Mouse (Mus musculus): ENCODE measurements at regions not wholly inside any gene's neighbourhood (a gene's known extent, or its start where the extent isn't known, plus 50 kb on each side); places are given as distances from the start of the nearest gene placed in this dataset.

- Histone ChIP-seq H3K4me3 (ENCODE audit: low read depth, low read length) (no peak overlapping the region), H3K9me3 (replicated peaks) (no peaks in the 10 kb centered on the region), H3K36me3 (replicated peaks) (no peaks in the 10 kb centered on the region), H3K27me3 (ENCODE audit: insufficient read depth, low read length) (peaks cover 22% of the 10 kb centered on the region), H3K4me1 (ENCODE audit: insufficient read depth, low read depth, low read length) (no peaks in the 10 kb centered on the region)
- no peak for ATAC-seq (ENCODE audit: extremely low read depth, insufficient number of reproducible peaks, low FRiP score, poor library complexity, severe bottlenecking)
- DNase-seq (ENCODE audit: low spot score) = no peak
- TF ChIP-seq TAL1 (conservative IDR thresholded peaks at IDR 0.05; ENCODE audit: low read depth, low read length) (no peak), POLR2AphosphoS5 (IDR thresholded peaks at IDR 0.05; ENCODE audit: insufficient replicate concordance, low read depth, low read length) (no peak), CTCF (IDR thresholded peaks at IDR 0.05; ENCODE audit: low read depth, low read length) (no peak), GATA2 (IDR thresholded peaks at IDR 0.05; ENCODE audit: borderline replicate concordance, low read depth, low read length) (no peak), GATA1 (IDR thresholded peaks at IDR 0.05; ENCODE audit: borderline replicate concordance, low read length) (no peak)
Observed at GRCm38 (mm10) chr14:46706462-46706861, 53.9 kb upstream of the Cdkn3 start.

DNA sequence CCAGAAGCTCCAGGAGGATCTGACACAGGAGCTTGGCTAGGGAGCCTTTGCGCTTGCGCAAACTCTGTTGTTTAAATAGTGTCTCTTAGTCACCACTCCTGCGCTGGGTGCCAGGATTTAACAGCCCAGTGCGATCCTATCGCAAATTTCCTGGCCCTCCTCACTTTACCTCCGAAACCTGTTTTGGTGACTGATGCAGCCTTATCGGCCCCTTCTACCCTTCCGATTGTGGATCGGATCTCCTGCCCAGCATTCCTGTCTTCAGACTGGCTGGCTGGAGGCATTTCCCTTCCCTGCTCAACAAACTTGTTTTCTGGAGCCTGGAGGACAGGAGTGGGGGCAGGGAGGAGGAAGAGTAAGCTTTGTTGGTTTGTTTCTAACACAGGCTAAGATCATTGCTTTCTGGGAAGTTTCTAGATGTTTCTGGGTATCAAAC lies 56.0 kb upstream of the Cdkn3 start:
- Histone ChIP-seq H3K4me3 (ENCODE audit: low read depth, low read length) (no peak overlapping the region), H3K9me3 (replicated peaks) (no peaks in the 10 kb centered on the region), H3K27me3 (ENCODE audit: insufficient read depth, low read length) (peaks cover 16% of the 10 kb centered on the region), H3K36me3 (replicated peaks) (no peaks in the 10 kb centered on the region), H3K4me1 (ENCODE audit: insufficient read depth, low read depth, low read length) (no peaks in the 10 kb centered on the region)
- no peak for ATAC-seq (ENCODE audit: extremely low read depth, insufficient number of reproducible peaks, low FRiP score, poor library complexity, severe bottlenecking)
- DNase-seq (ENCODE audit: low spot score) = no peak
- TF ChIP-seq GATA2 (IDR thresholded peaks at IDR 0.05; ENCODE audit: borderline replicate concordance, low read depth, low read length) (no peak), GATA1 (IDR thresholded peaks at IDR 0.05; ENCODE audit: borderline replicate concordance, low read length) (no peak), TAL1 (conservative IDR thresholded peaks at IDR 0.05; ENCODE audit: low read depth, low read length) (no peak), POLR2AphosphoS5 (IDR thresholded peaks at IDR 0.05; ENCODE audit: insufficient replicate concordance, low read depth, low read length) (no peak)

GRCm38 (mm10) chr14:46702669-46703435 lies 57.5 kb upstream of the Cdkn3 start:
- Histone ChIP-seq H3K4me1 (ENCODE audit: insufficient read depth, low read depth, low read length) (no peaks in the 10 kb centered on the region), H3K4me3 (ENCODE audit: low read depth, low read length) (no peak overlapping the region), H3K36me3 (replicated peaks) (no peaks in the 10 kb centered on the region), H3K27me3 (ENCODE audit: insufficient read depth, low read length) (peaks cover 14% of the 10 kb centered on the region), H3K9me3 (replicated peaks) (no peaks in the 10 kb centered on the region)
- TF ChIP-seq GATA2 (IDR thresholded peaks at IDR 0.05; ENCODE audit: borderline replicate concordance, low read depth, low read length) = no peak
- peak; percentile 47 for TF ChIP-seq CTCF (IDR thresholded peaks at IDR 0.05; ENCODE audit: low read depth, low read length)
- ATAC-seq (ENCODE audit: extremely low read depth, insufficient number of reproducible peaks, low FRiP score, poor library complexity, severe bottlenecking) (no peak), DNase-seq (ENCODE audit: low spot score) (peak; percentile 32)

- H3K9me3 ChIP-seq (replicated peaks) = no peaks in the 10 kb centered on the region
- ATAC-seq (ENCODE audit: extremely low read depth, insufficient number of reproducible peaks, low FRiP score, poor library complexity, severe bottlenecking) = no peak
Observed at GRCm38 (mm10) chr14:46692571-46692970, 67.8 kb upstream of the Cdkn3 start.

GRCm38 (mm10) chr14:46692067-46692466 lies 68.3 kb upstream of the Cdkn3 start:
- TF ChIP-seq GATA2 (IDR thresholded peaks at IDR 0.05; ENCODE audit: borderline replicate concordance, low read depth, low read length) = no peak
- TF ChIP-seq GATA1 (IDR thresholded peaks at IDR 0.05; ENCODE audit: borderline replicate concordance, low read length) = no peak
- no peak for TF ChIP-seq CTCF (IDR thresholded peaks at IDR 0.05; ENCODE audit: low read depth, low read length)
- no peak for TF ChIP-seq TAL1 (conservative IDR thresholded peaks at IDR 0.05; ENCODE audit: low read depth, low read length)
- no peak for TF ChIP-seq POLR2AphosphoS5 (IDR thresholded peaks at IDR 0.05; ENCODE audit: insufficient replicate concordance, low read depth, low read length)
- Histone ChIP-seq H3K27me3 (ENCODE audit: insufficient read depth, low read length) (peaks cover 20% of the 10 kb centered on the region), H3K4me3 (ENCODE audit: low read depth, low read length) (no peak overlapping the region), H3K36me3 (replicated peaks) (no peaks in the 10 kb centered on the region), H3K4me1 (ENCODE audit: insufficient read depth, low read depth, low read length) (no peaks in the 10 kb centered on the region), H3K9me3 (replicated peaks) (no peaks in the 10 kb centered on the region)
- ATAC-seq (ENCODE audit: extremely low read depth, insufficient number of reproducible peaks, low FRiP score, poor library complexity, severe bottlenecking) (no peak), DNase-seq (ENCODE audit: low spot score) (no peak)

More at GRCm38 (mm10) chr14:46692571-46692970, 67.8 kb upstream of the Cdkn3 start:
- DNase-seq (ENCODE audit: low spot score) = no peak
- no peak overlapping the region for H3K4me3 ChIP-seq (ENCODE audit: low read depth, low read length)
- H3K4me1 ChIP-seq (ENCODE audit: insufficient read depth, low read depth, low read length) = no peaks in the 10 kb centered on the region
- no peak for TF ChIP-seq GATA1 (IDR thresholded peaks at IDR 0.05; ENCODE audit: borderline replicate concordance, low read length)
- TF ChIP-seq GATA2 (IDR thresholded peaks at IDR 0.05; ENCODE audit: borderline replicate concordance, low read depth, low read length) = no peak
- no peak for TF ChIP-seq TAL1 (conservative IDR thresholded peaks at IDR 0.05; ENCODE audit: low read depth, low read length)
- TF ChIP-seq CTCF (IDR thresholded peaks at IDR 0.05; ENCODE audit: low read depth, low read length) = no peak
- TF ChIP-seq POLR2AphosphoS5 (IDR thresholded peaks at IDR 0.05; ENCODE audit: insufficient replicate concordance, low read depth, low read length) = no peak
- no peaks in the 10 kb centered on the region for H3K36me3 ChIP-seq (replicated peaks)
- H3K27me3 ChIP-seq (ENCODE audit: insufficient read depth, low read length) = peaks cover 22% of the 10 kb centered on the region

DNA sequence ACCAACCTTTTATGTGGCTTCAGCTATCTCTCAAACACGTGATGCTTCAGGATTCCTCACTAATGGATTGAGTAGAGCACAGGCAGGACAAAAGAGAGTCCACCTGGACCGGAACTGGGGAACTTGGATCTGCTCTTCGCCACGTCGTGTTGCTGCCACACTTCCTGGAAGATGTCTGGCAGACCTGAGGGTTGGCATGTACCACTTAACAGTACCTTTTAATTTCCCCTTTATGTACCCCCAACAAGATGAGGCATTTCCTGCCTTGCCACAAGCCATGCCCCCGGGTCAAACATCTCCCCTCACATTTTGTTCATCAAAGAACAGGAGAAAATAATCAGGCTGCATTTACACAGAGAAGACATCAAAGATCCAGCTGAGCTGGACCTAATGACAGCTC lies 77.6 kb upstream of the Cdkn3 start:
- H3K4me3 ChIP-seq (ENCODE audit: low read depth, low read length) = no peak overlapping the region

More for the DNA sequence above, 77.6 kb upstream of the Cdkn3 start:
- no peak for ATAC-seq (ENCODE audit: extremely low read depth, insufficient number of reproducible peaks, low FRiP score, poor library complexity, severe bottlenecking)
- Histone ChIP-seq H3K9me3 (replicated peaks) (no peaks in the 10 kb centered on the region), H3K27me3 (ENCODE audit: insufficient read depth, low read length) (peaks cover 25% of the 10 kb centered on the region), H3K4me1 (ENCODE audit: insufficient read depth, low read depth, low read length) (no peaks in the 10 kb centered on the region), H3K36me3 (replicated peaks) (no peaks in the 10 kb centered on the region)
- no peak for TF ChIP-seq TAL1 (conservative IDR thresholded peaks at IDR 0.05; ENCODE audit: low read depth, low read length)
- no peak for TF ChIP-seq CTCF (IDR thresholded peaks at IDR 0.05; ENCODE audit: low read depth, low read length)
- TF ChIP-seq GATA2 (IDR thresholded peaks at IDR 0.05; ENCODE audit: borderline replicate concordance, low read depth, low read length) = no peak
- no peak for TF ChIP-seq GATA1 (IDR thresholded peaks at IDR 0.05; ENCODE audit: borderline replicate concordance, low read length)
- TF ChIP-seq POLR2AphosphoS5 (IDR thresholded peaks at IDR 0.05; ENCODE audit: insufficient replicate concordance, low read depth, low read length) = no peak
- no peak for DNase-seq (ENCODE audit: low spot score)

All from G1E (cell line).